Mouse (Mus musculus) myocyte (in vitro differentiated cells): ENCODE measurements around the gene Npepps. TPM values are rescaled to one million over a fixed set of nuclear protein-coding genes. Genes with fewer than 3 reads are reported as not detected.

Experiments used
- H3K27me3 ChIP-seq: one replicate; pipeline ENCODE4 v1.6.1; 2011; ENCODE audit not compliant: control insufficient read depth, insufficient read depth, insufficient read length
- H3K36me3 ChIP-seq: one replicate; pipeline ENCODE4 v1.6.1; 2011; ENCODE audit not compliant: control insufficient read depth, insufficient read depth
- H3K4me2 ChIP-seq: one replicate; pipeline ENCODE4 v1.6.1; 2011; ENCODE audit warnings: low read depth, control low read depth
- H3K4me3 ChIP-seq: one replicate; pipeline ENCODE4 v1.5.1; 2011; ENCODE audit warnings: mild to moderate bottlenecking, control low read depth, moderate library complexity
- H3K79me2 ChIP-seq: one replicate; pipeline ENCODE4 v1.6.1; 2011; ENCODE audit not compliant: control insufficient read depth, insufficient read depth
- H3ac ChIP-seq: one replicate; pipeline ENCODE4 v1.6.1; 2011; ENCODE audit not compliant: control insufficient read depth, insufficient read length
- CEBPB ChIP-seq: IDR thresholded peaks from 2 replicates; pipeline ENCODE4 v1.6.1; 2011; ENCODE audit warnings: mild to moderate bottlenecking, moderate library complexity; ENCODE audit not compliant: poor library complexity, insufficient read depth, severe bottlenecking
- E2F4 ChIP-seq: IDR thresholded peaks from one replicate; pipeline ENCODE4 v1.6.1; 2011; ENCODE audit warnings: mild to moderate bottlenecking, control low read depth, moderate library complexity; ENCODE audit not compliant: insufficient read depth
- MAX ChIP-seq: IDR thresholded peaks from one replicate; pipeline ENCODE4 v1.6.1; 2011; ENCODE audit warnings: low read depth, mild to moderate bottlenecking, control low read depth
- MYOD1 ChIP-seq, 3 experiments: IDR thresholded peaks; one replicate each; pipeline ENCODE4 v1.6.1; 2011; ENCODE audit warnings: control low read depth in 2 of 3, low read depth in 2 of 3, mild to moderate bottlenecking in 2 of 3, moderate library complexity in 1 of 3; ENCODE audit not compliant: insufficient read length in 2 of 3, control insufficient read depth in 1 of 3
- MYOG ChIP-seq, 3 experiments: IDR thresholded peaks; one replicate each; pipeline ENCODE4 v1.6.1; 2011; ENCODE audit warnings: control low read depth in 2 of 3, low read depth in 2 of 3, mild to moderate bottlenecking in 2 of 3; ENCODE audit not compliant: insufficient read length in 2 of 3, control insufficient read depth in 1 of 3, insufficient read depth in 1 of 3
- POLR2A ChIP-seq: IDR thresholded peaks from one replicate; pipeline ENCODE4 v1.6.1; 2011; ENCODE audit warnings: low read depth, mild to moderate bottlenecking, control low read depth, moderate library complexity; ENCODE audit not compliant: insufficient read length
- POLR2AphosphoS2 ChIP-seq: IDR thresholded peaks from one replicate; pipeline ENCODE4 v1.6.1; 2011; ENCODE audit warnings: low read depth, control low read depth; ENCODE audit not compliant: insufficient read length
- REST ChIP-seq: IDR thresholded peaks from one replicate; pipeline ENCODE4 v1.6.1; 2011; ENCODE audit warnings: mild to moderate bottlenecking, control low read depth, moderate library complexity; ENCODE audit not compliant: insufficient read depth, insufficient read length
- SRF ChIP-seq: IDR thresholded peaks from one replicate; pipeline ENCODE4 v1.6.1; 2011; ENCODE audit warnings: low read depth; ENCODE audit not compliant: control insufficient read depth, insufficient read length
- TCF12 ChIP-seq: IDR thresholded peaks from one replicate; pipeline ENCODE4 v1.6.1; 2011; ENCODE audit warnings: mild to moderate bottlenecking, control low read depth; ENCODE audit not compliant: poor library complexity, insufficient read depth, severe bottlenecking
- TCF3 ChIP-seq: IDR thresholded peaks from one replicate; pipeline ENCODE4 v1.6.1; 2011; ENCODE audit warnings: low read depth, control low read depth; ENCODE audit not compliant: insufficient read length
- USF1 ChIP-seq: IDR thresholded peaks from one replicate; pipeline ENCODE4 v1.6.1; 2011; ENCODE audit warnings: low read depth, mild to moderate bottlenecking, control low read depth, moderate library complexity
- polyA plus RNA-seq: library from polyadenylated mRNA; unstranded; fragments of >200 nt; fragmentation: generic; extraction: Trizol; gene quantifications from one replicate; pipeline ENCODE4 v1.2.1, GENCODE M21; 2012; ENCODE audit warnings: missing spikeins

The Npepps gene
- polyA plus RNA-seq, 1 experiment = 45.6 TPM

- Histone ChIP-seq H3ac (peak overlapping the region; percentile 42), H3K36me3 (no peaks in the 10 kb centered on the region), H3K79me2 (no peaks in the 10 kb centered on the region), H3K4me2 (peak overlapping the region; percentile 98), H3K27me3 (no peaks in the 10 kb centered on the region), H3K4me3 (peak overlapping the region; percentile 28)
- no peak for TF ChIP-seq MYOD1 (IDR thresholded peaks at IDR 0.05; ENCODE audit: control insufficient read depth in 1 of 3, insufficient read length in 2 of 3, low read depth in 2 of 3)
- TF ChIP-seq TCF3 = no peak
- TF ChIP-seq CEBPB = 0 out of 2 replicates have a peak, but pooled peaks have one; percentile 2
- TF ChIP-seq REST = no peak
- no peak for TF ChIP-seq USF1
- TF ChIP-seq TCF12 = no peak
- no peak for TF ChIP-seq MAX
- TF ChIP-seq POLR2A = no peak
- TF ChIP-seq MYOG (IDR thresholded peaks at IDR 0.05; ENCODE audit: control insufficient read depth in 1 of 3, insufficient read depth in 1 of 3, insufficient read length in 2 of 3, low read depth in 2 of 3) = no peak
- TF ChIP-seq SRF = no peak
- TF ChIP-seq E2F4 = no peak
- peak; percentile 31 for TF ChIP-seq POLR2AphosphoS2
These were observed 29.6 kb upstream of the Npepps start for GRCm38 (mm10) chr11:97309911-97310571.

- Histone ChIP-seq H3K27me3 (no peaks in the 10 kb centered on the region), H3ac (peak overlapping the region; percentile 42), H3K36me3 (no peaks in the 10 kb centered on the region), H3K4me2 (peak overlapping the region; percentile 98), H3K4me3 (peak overlapping the region; percentile 28), H3K79me2 (no peaks in the 10 kb centered on the region)
- TF ChIP-seq MYOD1 (IDR thresholded peaks at IDR 0.05; ENCODE audit: control insufficient read depth in 1 of 3, insufficient read length in 2 of 3, low read depth in 2 of 3) (peak in 2 of 3 experiments; percentile 63 to 80), POLR2AphosphoS2 (peak; percentile 21), POLR2A (peak; percentile 50), MYOG (IDR thresholded peaks at IDR 0.05; ENCODE audit: control insufficient read depth in 1 of 3, insufficient read depth in 1 of 3, insufficient read length in 2 of 3, low read depth in 2 of 3) (peak in 1 of 3 experiments; percentile 83), E2F4 (no peak)
These were observed 29.0 kb upstream of the Npepps start for GRCm38 (mm10) chr11:97309451-97309836.

GRCm38 (mm10) chr11:97308806-97309450 lies 28.5 kb upstream of the Npepps start:
- Histone ChIP-seq H3K4me3 (peak overlapping the region; percentile 28), H3ac (peak overlapping the region; percentile 42), H3K4me2 (peak overlapping the region; percentile 98), H3K27me3 (no peaks in the 10 kb centered on the region), H3K36me3 (no peaks in the 10 kb centered on the region), H3K79me2 (no peaks in the 10 kb centered on the region)
- TF ChIP-seq SRF (no peak), TCF3 (no peak), POLR2A (no peak), MYOG (IDR thresholded peaks at IDR 0.05; ENCODE audit: control insufficient read depth in 1 of 3, insufficient read depth in 1 of 3, insufficient read length in 2 of 3, low read depth in 2 of 3) (no peak), MAX (no peak), POLR2AphosphoS2 (no peak), TCF12 (no peak), MYOD1 (IDR thresholded peaks at IDR 0.05; ENCODE audit: control insufficient read depth in 1 of 3, insufficient read length in 2 of 3, low read depth in 2 of 3) (no peak), E2F4 (no peak), CEBPB (no peak), USF1 (no peak), REST (no peak)

GRCm38 (mm10) chr11:97307294-97308069 lies 27.0 kb upstream of the Npepps start:
- Histone ChIP-seq H3K4me2 (no peak overlapping the region), H3K79me2 (no peaks in the 10 kb centered on the region), H3K4me3 (no peak overlapping the region), H3K36me3 (no peaks in the 10 kb centered on the region), H3K27me3 (no peaks in the 10 kb centered on the region), H3ac (no peak overlapping the region)
- TF ChIP-seq E2F4 (no peak), TCF12 (no peak), POLR2AphosphoS2 (no peak), TCF3 (no peak), MYOG (IDR thresholded peaks at IDR 0.05; ENCODE audit: control insufficient read depth in 1 of 3, insufficient read depth in 1 of 3, insufficient read length in 2 of 3, low read depth in 2 of 3) (no peak), CEBPB (no peak), MYOD1 (IDR thresholded peaks at IDR 0.05; ENCODE audit: control insufficient read depth in 1 of 3, insufficient read length in 2 of 3, low read depth in 2 of 3) (no peak), POLR2A (no peak), SRF (no peak), USF1 (no peak), REST (no peak), MAX (no peak)
